In genomic region chr4:155895216-155895615, GRCm38 (mm10) we compare ENCODE assay signal across 9 mouse cellular contexts. TPM values are rescaled to one million over a fixed set of nuclear protein-coding genes. Genes with fewer than 3 reads are reported as not detected.
A peak's percentile ranks its signal among the peaks of the same experiment; 100 is the strongest.
DNase-seq lines count a peak whose midpoint lies in the region; ATAC-seq lines count a peak whose summit lies in the region.
"Had no signal": no experiment of that assay in that cellular context is flagged by ENCODE, and none has a peak within 500 bp of the region (broad histone marks: within the 10 kb centered on the region; RNA-seq: fewer than 3 reads in every experiment).

No protein-coding gene starts in this region.

- H3K4me3 ChIP-seq in neural tube, embryonic 12.5 days, result no peak overlapping the region
- no peak overlapping the region for H3K4me3 ChIP-seq in embryonic facial prominence, embryonic 15.5 days (replicated peaks)
- H3K4me3 ChIP-seq in heart, embryonic 14.5 days (ENCODE audit: control insufficient read depth in 1 of 2, insufficient read depth in 1 of 2, low read depth in 1 of 2, low read length in 2 of 2), result no peak overlapping the region
- H3K4me3 ChIP-seq in liver, embryonic 13.5 days (replicated peaks), result 0 out of 2 replicates have a peak overlapping the region, but pooled peaks have one; percentile 95

- WGBS in neural tube, embryonic 12.5 days, result 50% methylated on average over 6 of the region's 6 CpGs
- WGBS in embryonic facial prominence, embryonic 15.5 days, result 32% methylated on average over 6 of the region's 6 CpGs
- WGBS in heart, embryonic 14.5 days, result 40% methylated on average over 6 of the region's 6 CpGs
- WGBS in liver, embryonic 13.5 days (ENCODE audit: insufficient replicate concordance), result 74% methylated on average over 6 of the region's 6 CpGs

- no peaks in the 10 kb centered on the region for H3K27me3 ChIP-seq in neural tube, embryonic 12.5 days (replicated peaks)
- H3K27me3 ChIP-seq in embryonic facial prominence, embryonic 15.5 days, result no peaks in the 10 kb centered on the region
- no peaks in the 10 kb centered on the region for H3K27me3 ChIP-seq in heart, embryonic 14.5 days (ENCODE audit: control insufficient read depth, insufficient read depth, low read length)
- no peaks in the 10 kb centered on the region for H3K27me3 ChIP-seq in liver, embryonic 13.5 days

- H3K4me1 ChIP-seq in neural tube, embryonic 12.5 days, result peaks cover 38% of the 10 kb centered on the region
- H3K4me1 ChIP-seq in embryonic facial prominence, embryonic 15.5 days, result peaks cover 39% of the 10 kb centered on the region
- peaks cover 20 to 37% of the 10 kb centered on the region in 2 experiments for H3K4me1 ChIP-seq in heart, embryonic 14.5 days (ENCODE audit: control insufficient read depth in 2 of 2, insufficient read depth in 2 of 2, low read length in 2 of 2)
- H3K4me1 ChIP-seq in liver, embryonic 13.5 days (replicated peaks), result peaks cover 49% of the 10 kb centered on the region

- peaks cover 38% of the 10 kb centered on the region for H3K36me3 ChIP-seq in neural tube, embryonic 12.5 days
- peaks cover 39% of the 10 kb centered on the region for H3K36me3 ChIP-seq in embryonic facial prominence, embryonic 15.5 days
- H3K36me3 ChIP-seq in heart, embryonic 14.5 days (ENCODE audit: control insufficient read depth, insufficient read depth, low read length), result peaks cover 29% of the 10 kb centered on the region
- peaks cover 43% of the 10 kb centered on the region for H3K36me3 ChIP-seq in liver, embryonic 13.5 days

- H3K27ac ChIP-seq in neural tube, embryonic 12.5 days, result no peak overlapping the region
- peak overlapping the region; percentile 58; the same call in 1 of the 2 replicates for H3K27ac ChIP-seq in embryonic facial prominence, embryonic 15.5 days (replicated peaks)
- H3K27ac ChIP-seq in heart, embryonic 14.5 days (replicated peaks in 1 of 2; ENCODE audit: control insufficient read depth in 1 of 2, insufficient read depth in 1 of 2, low read depth in 2 of 2, low read length in 2 of 2), result peak overlapping the region in 1 of 2 experiments; percentile 19; a peak in 1 of 4 replicates
- H3K27ac ChIP-seq in liver, embryonic 13.5 days, result 0 out of 2 replicates have a peak overlapping the region, but pooled peaks have one; percentile 97

- H3K9me3 ChIP-seq in neural tube, embryonic 12.5 days, result no peaks in the 10 kb centered on the region
- H3K9me3 ChIP-seq in embryonic facial prominence, embryonic 15.5 days (replicated peaks), result no peaks in the 10 kb centered on the region
- H3K9me3 ChIP-seq in heart, embryonic 14.5 days (ENCODE audit: control insufficient read depth, low read length), result no peaks in the 10 kb centered on the region
- no peaks in the 10 kb centered on the region for H3K9me3 ChIP-seq in liver, embryonic 13.5 days (replicated peaks)
- H3K9me3 ChIP-seq: G1E had no signal

- peak overlapping the region; percentile 99 for H3K4me2 ChIP-seq in neural tube, embryonic 12.5 days (replicated peaks)
- H3K4me2 ChIP-seq in embryonic facial prominence, embryonic 15.5 days (replicated peaks), result peak overlapping the region; percentile 94
- H3K4me2 ChIP-seq in heart, embryonic 14.5 days (ENCODE audit: low read length), result peak overlapping the region; percentile 99; the same call in 1 of the 2 replicates
- peak overlapping the region; percentile 100 for H3K4me2 ChIP-seq in liver, embryonic 13.5 days

- ATAC-seq in neural tube, embryonic 12.5 days (ENCODE audit: low FRiP score, low read depth), result no peak
- no peak for ATAC-seq in embryonic facial prominence, embryonic 15.5 days (ENCODE audit: insufficient number of reproducible peaks, low FRiP score, low TSS enrichment, low read depth)
- no peak for ATAC-seq in heart, embryonic 14.5 days (ENCODE audit: insufficient number of reproducible peaks, insufficient read depth, low FRiP score, low read depth)
- ATAC-seq in liver, embryonic 13.5 days (ENCODE audit: low read depth), result no peak
- ATAC-seq in activated CD4-positive, CD25-positive, alpha-beta regulatory T cell, adult 4 months, result no peak

- no peak for DNase-seq in neural tube, embryonic 10.5 days (ENCODE audit: extremely low spot score, low spot score)
- peak; percentile 66 for DNase-seq in kidney, postnatal 14 days
- no peak for DNase-seq in liver, embryonic 13.5 days
- DNase-seq in retina, embryonic 14.5 days (ENCODE audit: low spot score), result peak; percentile 68

- H3K9ac ChIP-seq in neural tube, embryonic 12.5 days, result peak overlapping the region; percentile 38; the same call in 1 of the 2 replicates
- H3K9ac ChIP-seq in embryonic facial prominence, embryonic 15.5 days, result no peak overlapping the region
- H3K9ac ChIP-seq in heart, embryonic 14.5 days (ENCODE audit: low read length), result no peak overlapping the region
- peak overlapping the region; percentile 95; the same call in 1 of the 2 replicates for H3K9ac ChIP-seq in liver, embryonic 13.5 days

RNA-seq across cellular contexts. Expression of gene Acap3, which starts 3.6 kb away (rescaled TPM):
- polyA plus RNA-seq in neural tube, embryonic 12.5 days (2016; fragmentation: Nextera tagmentation; extraction: Ambion mirVana), result 65.5 and 68.0 TPM in 2 replicates
- polyA plus RNA-seq in embryonic facial prominence, embryonic 15.5 days (2015; fragmentation: Nextera tagmentation; extraction: Ambion mirVana), result 25.1 and 26.2 TPM in 2 replicates
- polyA plus RNA-seq in heart, embryonic 14.5 days (2014; fragmentation: Nextera tagmentation; extraction: Ambion mirVana), result 9.0 and 9.4 TPM in 2 replicates
- 7.6 and 7.8 TPM in 2 replicates for polyA plus RNA-seq in liver, embryonic 13.5 days (2015; fragmentation: Nextera tagmentation; extraction: Ambion mirVana)
- 1 to 10 TPM; 4.9 to 6.5 TPM for polyA plus RNA-seq in activated CD4-positive, CD25-positive, alpha-beta regulatory T cell, adult 4 months (2017; shearing (Covaris generic))

RNA-seq across cellular contexts. Expression of gene Pusl1, which starts 3.6 kb away (rescaled TPM):
- 46.6 and 52.0 TPM in 2 replicates for polyA plus RNA-seq in neural tube, embryonic 12.5 days (2016; fragmentation: Nextera tagmentation; extraction: Ambion mirVana)
- polyA plus RNA-seq in embryonic facial prominence, embryonic 15.5 days (2015; fragmentation: Nextera tagmentation; extraction: Ambion mirVana), result 62.6 and 63.6 TPM in 2 replicates
- 28.0 and 30.0 TPM in 2 replicates for polyA plus RNA-seq in heart, embryonic 14.5 days (2014; fragmentation: Nextera tagmentation; extraction: Ambion mirVana)
- 25.4 and 25.7 TPM in 2 replicates for polyA plus RNA-seq in liver, embryonic 13.5 days (2015; fragmentation: Nextera tagmentation; extraction: Ambion mirVana)
- 10 to 100 TPM; 12.6 to 25.3 TPM for polyA plus RNA-seq in activated CD4-positive, CD25-positive, alpha-beta regulatory T cell, adult 4 months (2017; shearing (Covaris generic))

RNA-seq across cellular contexts. Expression of gene Ints11, which starts 25.9 kb away (rescaled TPM):
- polyA plus RNA-seq in neural tube, embryonic 12.5 days (2016; fragmentation: Nextera tagmentation; extraction: Ambion mirVana), result 77.0 TPM in 2 replicates
- 71.7 and 73.1 TPM in 2 replicates for polyA plus RNA-seq in embryonic facial prominence, embryonic 15.5 days (2015; fragmentation: Nextera tagmentation; extraction: Ambion mirVana)
- 36.0 and 38.5 TPM in 2 replicates for polyA plus RNA-seq in heart, embryonic 14.5 days (2014; fragmentation: Nextera tagmentation; extraction: Ambion mirVana)
- 40.0 and 41.9 TPM in 2 replicates for polyA plus RNA-seq in liver, embryonic 13.5 days (2015; fragmentation: Nextera tagmentation; extraction: Ambion mirVana)
- 10 to 100 TPM; 82.2 to 87.0 TPM for polyA plus RNA-seq in activated CD4-positive, CD25-positive, alpha-beta regulatory T cell, adult 4 months (2017; shearing (Covaris generic))

RNA-seq across cellular contexts. Expression of gene Cptp, which starts 26.0 kb away (rescaled TPM):
- 19.5 and 22.1 TPM in 2 replicates for polyA plus RNA-seq in neural tube, embryonic 12.5 days (2016; fragmentation: Nextera tagmentation; extraction: Ambion mirVana)
- polyA plus RNA-seq in embryonic facial prominence, embryonic 15.5 days (2015; fragmentation: Nextera tagmentation; extraction: Ambion mirVana), result 18.0 and 20.1 TPM in 2 replicates
- polyA plus RNA-seq in heart, embryonic 14.5 days (2014; fragmentation: Nextera tagmentation; extraction: Ambion mirVana), result 10.9 and 11.0 TPM in 2 replicates
- polyA plus RNA-seq in liver, embryonic 13.5 days (2015; fragmentation: Nextera tagmentation; extraction: Ambion mirVana), result 8.4 and 10.2 TPM in 2 replicates
- polyA plus RNA-seq in activated CD4-positive, CD25-positive, alpha-beta regulatory T cell, adult 4 months (2017; shearing (Covaris generic)), result 10 to 100 TPM; 17.7 to 18.0 TPM

RNA-seq across cellular contexts. Expression of gene Tas1r3, which starts 32.1 kb away (rescaled TPM):
- polyA plus RNA-seq in neural tube, embryonic 12.5 days (2016; fragmentation: Nextera tagmentation; extraction: Ambion mirVana), result 0.28 and 0.56 TPM in 2 replicates
- 0.48 and 0.56 TPM in 2 replicates for polyA plus RNA-seq in embryonic facial prominence, embryonic 15.5 days (2015; fragmentation: Nextera tagmentation; extraction: Ambion mirVana)
- 0.09 and 0.12 TPM in 2 replicates for polyA plus RNA-seq in heart, embryonic 14.5 days (2014; fragmentation: Nextera tagmentation; extraction: Ambion mirVana)
- 0.05 and 0.09 TPM in 2 replicates for polyA plus RNA-seq in liver, embryonic 13.5 days (2015; fragmentation: Nextera tagmentation; extraction: Ambion mirVana)
- under 1 TPM; 0.16 to 0.25 TPM for polyA plus RNA-seq in activated CD4-positive, CD25-positive, alpha-beta regulatory T cell, adult 4 months (2017; shearing (Covaris generic))

Comparison
In these comparisons a context has a peak if more than half of its experiments do, and no peak if none do; other contexts are left out.
1. H3K9ac ChIP-seq: peak in neural tube, embryonic 12.5 days (single experiment) and liver, embryonic 13.5 days (single experiment); none in embryonic facial prominence, embryonic 15.5 days (single experiment) and heart, embryonic 14.5 days (single experiment).
2. DNase-seq: peak in kidney, postnatal 14 days (single experiment) and retina, embryonic 14.5 days (single experiment); none in neural tube, embryonic 10.5 days (single experiment) and liver, embryonic 13.5 days (single experiment).
3. Peak in every context shown above with its lines, with median percentiles within 50 percentile points of each other: H3K4me2 ChIP-seq.